Mouse (Mus musculus) neural tube, embryonic 14.5 days (tissue): ENCODE measurements around the gene Sptlc3. TPM values are rescaled to one million over a fixed set of nuclear protein-coding genes. Genes with fewer than 3 reads are reported as not detected.

ENCODE experiments used
- ATAC-seq: fragments of 200-750 bp; cut with Nextera tagmentation; 2 replicates; pipeline ENCODE4 v1.8.0; 2017; ENCODE audit warnings: low read depth, mild to moderate bottlenecking, moderate TSS enrichment, moderate library complexity
- H3K27ac ChIP-seq: fragments of 300-500 bp; sonication (generic); 2 replicates; pipeline ENCODE4 v1.5.1; 2014; ENCODE audit warnings: low read depth, mild to moderate bottlenecking, control low read depth, low read length, moderate library complexity, mixed read lengths
- H3K27me3 ChIP-seq: fragments of 300-500 bp; sonication (generic); 2 replicates; pipeline ENCODE4 v1.6.1; 2014; ENCODE audit warnings: low read length; ENCODE audit not compliant: control insufficient read depth, insufficient read depth
- H3K36me3 ChIP-seq: fragments of 300-500 bp; sonication (generic); 2 replicates; pipeline ENCODE4 v1.6.1; 2014; ENCODE audit warnings: low read length, mixed read lengths; ENCODE audit not compliant: control insufficient read depth, insufficient read depth
- H3K4me1 ChIP-seq: fragments of 300-500 bp; sonication (generic); 2 replicates; pipeline ENCODE4 v1.6.1; 2014; ENCODE audit warnings: low read length; ENCODE audit not compliant: control insufficient read depth, insufficient read depth
- H3K4me2 ChIP-seq: fragments of 300-500 bp; sonication (generic); 2 replicates; pipeline ENCODE4 v1.6.1; 2014; ENCODE audit warnings: mild to moderate bottlenecking, low read depth, low read length, control low read depth
- H3K4me3 ChIP-seq: fragments of 300-500 bp; sonication (generic); 2 replicates; pipeline ENCODE4 v1.5.1; 2014; ENCODE audit warnings: low read depth, low read length, control low read depth, mixed read lengths
- H3K9ac ChIP-seq: fragments of 300-500 bp; sonication (generic); replicated peaks from 2 replicates; pipeline ENCODE4 v1.6.1; 2014; ENCODE audit warnings: low read depth, mild to moderate bottlenecking, control low read depth, low read length, mixed read lengths
- H3K9me3 ChIP-seq: fragments of 300-500 bp; sonication (generic); 2 replicates; pipeline ENCODE4 v1.6.1; 2016; ENCODE audit warnings: low read length; ENCODE audit not compliant: control insufficient read depth
- WGBS: fragments of 180-500 bp; shearing (Covaris S2); extraction: QIAGEN DNeasy Blood & Tissue Kit; methylation state at CpG from one replicate; pipeline ENCODE4 v1.1.7; 2014; 5-methylcytosine and 5-hydroxymethylcytosine counted together
- polyA plus RNA-seq: library from polyadenylated mRNA; unstranded; fragments of >200 nt; fragmentation: Nextera tagmentation; extraction: Ambion mirVana; gene quantifications from 2 replicates; pipeline ENCODE4 v1.2.1, GENCODE M21; 2014

The Sptlc3 gene
- polyA plus RNA-seq, 1 experiment from 2014 or later = 0.23 TPM

DNA sequence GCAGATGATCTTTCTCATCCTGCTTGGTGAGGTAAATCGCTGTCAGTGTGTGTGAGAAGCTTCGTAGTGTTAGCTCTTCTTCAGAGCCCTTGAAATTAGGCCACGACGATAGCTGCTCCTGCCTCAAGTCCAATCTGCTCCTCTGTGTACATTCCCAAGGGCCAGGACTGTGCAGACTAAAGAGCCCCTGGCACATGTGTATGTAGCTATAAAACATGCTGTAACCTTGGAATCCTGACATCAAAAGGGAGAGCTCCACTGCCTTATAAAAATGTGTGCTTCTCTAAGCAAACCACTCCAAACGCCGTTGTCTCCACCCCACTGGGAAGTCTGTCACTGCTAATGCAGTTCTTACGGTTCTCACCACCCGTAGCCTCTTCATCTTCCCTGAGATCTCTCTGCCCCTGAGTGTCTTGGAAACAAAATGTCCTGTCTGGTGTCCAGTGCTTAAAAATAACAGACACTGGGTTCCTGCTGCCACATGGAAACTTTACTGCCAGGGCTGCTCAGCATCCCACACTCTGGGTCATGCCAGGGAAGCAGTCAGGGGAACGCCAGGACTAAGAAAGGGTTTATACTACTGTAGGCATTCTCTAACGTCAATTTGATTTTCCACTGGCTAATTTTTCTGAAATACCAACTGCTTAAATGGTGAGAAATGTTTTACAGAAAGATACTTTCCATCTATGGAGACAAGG lies 118.8 kb downstream of the Sptlc3 start:
- H3K9ac ChIP-seq = no peak overlapping the region
- H3K4me1 ChIP-seq = peaks cover 16% of the 10 kb centered on the region; the same call in 1 of the 2 replicates
- H3K36me3 ChIP-seq = no peaks in the 10 kb centered on the region
- no peak overlapping the region for H3K4me3 ChIP-seq
- peak; percentile 56; the same call in 1 of the 2 replicates for ATAC-seq
- WGBS = 40% methylated on average over 10 of the region's 10 CpGs
- no peaks in the 10 kb centered on the region for H3K9me3 ChIP-seq
- no peak overlapping the region for H3K4me2 ChIP-seq
- no peak overlapping the region for H3K27ac ChIP-seq
- H3K27me3 ChIP-seq = no peaks in the 10 kb centered on the region

DNA sequence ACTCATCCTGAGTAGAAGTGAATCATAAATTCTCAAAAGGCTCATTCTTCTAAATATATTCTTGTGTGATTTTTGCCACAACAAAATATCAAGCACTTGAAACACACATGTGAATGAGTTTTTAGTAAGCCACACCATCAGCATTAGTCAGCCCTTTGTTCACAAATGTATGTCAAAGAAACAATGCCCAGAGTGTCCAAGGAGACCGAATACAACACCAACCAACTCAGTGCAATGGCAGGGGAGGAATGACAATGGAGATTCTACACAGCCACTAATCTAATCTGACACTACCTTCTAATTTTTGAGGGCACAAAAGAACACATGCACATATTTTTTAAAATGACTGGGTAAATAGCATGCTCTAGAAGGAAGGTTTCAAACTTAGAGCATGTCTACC lies 132.8 kb downstream of the Sptlc3 start:
- 64% methylated on average over 1 of the region's 1 CpGs for WGBS
- ATAC-seq = no peak

DNA sequence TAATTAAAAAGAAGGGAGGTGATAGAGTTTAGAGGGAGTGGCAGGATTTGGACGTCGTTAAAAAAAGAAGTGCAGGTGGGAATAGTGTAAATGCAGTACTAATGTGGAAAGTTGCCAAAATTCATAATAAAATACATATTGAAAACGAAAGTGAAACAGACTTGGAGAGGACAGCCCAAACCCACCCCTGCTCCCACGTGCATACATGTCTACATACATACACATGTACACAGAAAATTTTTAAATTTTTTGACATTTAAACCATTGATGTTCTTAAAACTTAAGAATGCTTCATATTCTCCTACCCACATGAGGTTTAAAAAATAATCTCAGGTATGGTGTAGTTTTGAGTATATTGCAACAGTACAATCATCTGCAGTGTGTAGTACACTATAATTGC lies 135.0 kb downstream of the Sptlc3 start:
- Histone ChIP-seq H3K27ac (no peak overlapping the region), H3K27me3 (no peaks in the 10 kb centered on the region), H3K9ac (no peak overlapping the region), H3K4me1 (no peaks in the 10 kb centered on the region), H3K36me3 (no peaks in the 10 kb centered on the region), H3K4me3 (no peak overlapping the region), H3K4me2 (no peak overlapping the region), H3K9me3 (no peaks in the 10 kb centered on the region)
- WGBS = 85% methylated on average over 4 of the region's 4 CpGs
- no peak for ATAC-seq

More for the DNA sequence above, 132.8 kb downstream of the Sptlc3 start:
- Histone ChIP-seq H3K4me1 (no peaks in the 10 kb centered on the region), H3K27me3 (no peaks in the 10 kb centered on the region), H3K9ac (no peak overlapping the region), H3K36me3 (no peaks in the 10 kb centered on the region), H3K4me2 (no peak overlapping the region), H3K4me3 (no peak overlapping the region), H3K27ac (no peak overlapping the region), H3K9me3 (no peaks in the 10 kb centered on the region)

DNA sequence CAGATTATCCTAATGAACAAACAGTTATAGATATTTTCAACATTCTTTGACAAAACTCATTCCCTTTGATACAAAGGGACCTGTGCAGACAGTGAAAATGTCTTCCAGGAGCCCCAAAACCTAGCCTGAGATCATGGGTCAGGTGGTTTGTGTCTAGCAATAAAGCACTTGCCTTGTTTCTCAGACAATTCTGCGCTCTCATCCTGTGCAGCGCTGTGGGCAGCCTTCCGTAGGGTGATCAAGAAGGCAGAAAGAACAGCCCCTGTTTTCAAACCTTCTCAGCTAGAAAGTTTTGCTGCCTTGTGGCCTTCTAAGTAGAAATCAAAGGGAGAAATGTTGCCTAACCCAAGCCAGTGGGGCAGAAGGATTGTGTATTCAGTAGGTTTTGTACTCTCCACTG lies 135.9 kb downstream of the Sptlc3 start:
- no peak overlapping the region for H3K4me3 ChIP-seq
- H3K4me1 ChIP-seq = no peaks in the 10 kb centered on the region
- H3K27ac ChIP-seq = no peak overlapping the region
- H3K4me2 ChIP-seq = no peak overlapping the region
- 77% methylated on average over 3 of the region's 3 CpGs for WGBS
- H3K27me3 ChIP-seq = no peaks in the 10 kb centered on the region
- no peak for ATAC-seq
- H3K9me3 ChIP-seq = no peaks in the 10 kb centered on the region
- no peaks in the 10 kb centered on the region for H3K36me3 ChIP-seq
- H3K9ac ChIP-seq = no peak overlapping the region

DNA sequence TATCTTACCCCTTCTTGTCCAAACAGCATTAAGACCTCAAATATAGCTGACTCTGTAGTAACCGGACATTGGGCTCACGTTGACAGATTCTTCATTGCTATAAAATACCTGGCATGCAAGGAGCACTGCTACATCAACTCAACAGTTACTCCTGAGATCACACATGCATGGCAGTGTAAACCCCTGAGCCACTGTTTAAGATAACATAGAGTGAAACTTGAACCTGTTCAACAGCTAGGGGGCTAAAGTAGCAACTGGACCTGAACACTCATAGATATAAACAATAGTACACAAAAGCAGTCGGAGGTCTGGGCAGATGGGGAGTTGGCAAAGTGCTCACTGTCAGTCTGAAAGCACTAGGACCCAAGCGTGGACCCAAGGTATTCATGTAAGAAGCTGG lies 140.8 kb downstream of the Sptlc3 start:
- Histone ChIP-seq H3K9ac (no peak overlapping the region), H3K27me3 (no peaks in the 10 kb centered on the region), H3K4me2 (no peak overlapping the region), H3K9me3 (no peaks in the 10 kb centered on the region), H3K4me1 (no peaks in the 10 kb centered on the region), H3K36me3 (no peaks in the 10 kb centered on the region), H3K4me3 (no peak overlapping the region), H3K27ac (no peak overlapping the region)
- no peak for ATAC-seq
- 86% methylated on average over 4 of the region's 4 CpGs for WGBS

DNA sequence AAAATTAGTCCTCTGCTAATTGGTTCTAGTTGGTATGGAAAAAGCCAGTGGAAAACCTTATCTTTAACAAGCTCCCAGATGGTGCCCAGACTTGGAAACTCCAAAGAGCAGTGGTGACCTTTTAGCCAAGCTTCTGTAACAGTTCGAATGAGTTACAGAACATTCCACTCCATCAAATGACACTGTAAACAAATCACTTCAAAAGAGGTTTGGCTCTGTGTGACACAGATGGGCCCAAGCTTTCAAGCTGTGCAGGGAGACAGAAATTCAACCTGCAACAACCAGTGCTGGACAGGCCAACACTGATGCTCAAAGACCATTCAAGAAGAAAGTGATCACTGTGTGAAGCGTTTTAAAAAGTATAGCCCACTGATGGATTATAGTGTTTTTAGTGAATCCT lies 144.1 kb downstream of the Sptlc3 start:
- Histone ChIP-seq H3K9ac (no peak overlapping the region), H3K27ac (no peak overlapping the region), H3K4me3 (no peak overlapping the region), H3K27me3 (no peaks in the 10 kb centered on the region), H3K4me1 (no peaks in the 10 kb centered on the region), H3K9me3 (no peaks in the 10 kb centered on the region), H3K4me2 (no peak overlapping the region), H3K36me3 (no peaks in the 10 kb centered on the region)
- no peak for ATAC-seq
- WGBS = 44% methylated on average over 2 of the region's 2 CpGs

DNA sequence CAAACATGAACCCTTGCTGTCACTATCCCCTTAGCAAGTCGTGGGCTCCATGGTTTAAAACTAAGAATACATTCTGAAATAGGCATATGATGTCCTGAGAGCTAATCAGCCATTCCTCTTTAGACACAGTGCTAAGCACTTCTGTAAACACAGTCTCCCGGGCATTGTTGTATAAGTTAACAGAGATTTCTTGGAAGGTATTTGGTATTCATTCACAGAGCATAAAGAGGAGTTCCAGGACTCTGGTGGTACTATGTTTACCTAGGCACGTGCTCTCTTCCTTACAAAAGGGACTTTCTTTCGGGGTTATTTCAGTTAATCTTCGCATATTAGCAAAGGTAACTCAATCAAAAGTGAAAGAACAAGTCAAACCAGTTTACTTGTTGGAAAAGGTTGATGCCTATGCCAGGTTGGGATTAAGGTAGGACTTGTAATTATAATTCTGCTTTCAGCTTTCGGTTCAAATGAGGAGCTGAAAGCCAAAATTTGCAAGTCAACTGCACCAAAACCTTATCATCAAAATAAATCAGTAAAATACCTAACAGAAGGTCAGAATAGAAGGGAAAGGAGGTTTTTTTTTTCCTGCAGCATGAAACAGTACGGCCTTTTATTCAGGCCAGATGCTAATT lies 148.2 kb downstream of the Sptlc3 start:
- H3K9ac ChIP-seq = no peak overlapping the region
- no peaks in the 10 kb centered on the region for H3K36me3 ChIP-seq
- H3K9me3 ChIP-seq = no peaks in the 10 kb centered on the region
- whole genome bisulfite sequencing = 67% methylated on average over 7 of the region's 7 CpGs
- H3K27me3 ChIP-seq = no peaks in the 10 kb centered on the region
- no peaks in the 10 kb centered on the region for H3K4me1 ChIP-seq
- no peak overlapping the region for H3K27ac ChIP-seq
- H3K4me3 ChIP-seq = no peak overlapping the region
- H3K4me2 ChIP-seq = no peak overlapping the region
- no peak for ATAC-seq

DNA sequence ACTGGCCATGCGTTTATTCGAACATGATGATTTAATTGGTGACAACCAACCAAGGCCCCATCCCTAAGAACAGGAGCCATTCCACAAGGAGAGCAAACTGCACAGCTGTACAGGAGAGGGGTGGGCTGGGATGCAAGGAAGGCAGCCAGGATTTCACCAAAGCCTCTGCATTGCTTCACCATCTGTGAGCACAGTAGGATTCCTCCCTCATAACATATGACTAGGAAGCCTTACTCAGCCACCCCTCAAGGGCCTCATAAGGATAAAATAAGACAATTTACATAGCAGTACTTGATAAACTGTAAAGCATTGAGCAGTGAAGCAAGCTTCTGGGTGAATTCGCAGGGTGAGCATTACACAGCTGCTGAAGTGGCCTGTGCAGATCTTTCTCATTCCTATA lies 155.8 kb downstream of the Sptlc3 start:
- ATAC-seq = peak; percentile 94
- no peak overlapping the region for H3K4me2 ChIP-seq
- WGBS = 56% methylated on average over 3 of the region's 3 CpGs
- H3K9me3 ChIP-seq = no peaks in the 10 kb centered on the region
- H3K36me3 ChIP-seq = no peaks in the 10 kb centered on the region
- H3K4me1 ChIP-seq = no peaks in the 10 kb centered on the region
- no peaks in the 10 kb centered on the region for H3K27me3 ChIP-seq
- peak overlapping the region; percentile 24; the same call in 1 of the 2 replicates for H3K27ac ChIP-seq
- H3K4me3 ChIP-seq = no peak overlapping the region
- H3K9ac ChIP-seq = no peak overlapping the region

DNA sequence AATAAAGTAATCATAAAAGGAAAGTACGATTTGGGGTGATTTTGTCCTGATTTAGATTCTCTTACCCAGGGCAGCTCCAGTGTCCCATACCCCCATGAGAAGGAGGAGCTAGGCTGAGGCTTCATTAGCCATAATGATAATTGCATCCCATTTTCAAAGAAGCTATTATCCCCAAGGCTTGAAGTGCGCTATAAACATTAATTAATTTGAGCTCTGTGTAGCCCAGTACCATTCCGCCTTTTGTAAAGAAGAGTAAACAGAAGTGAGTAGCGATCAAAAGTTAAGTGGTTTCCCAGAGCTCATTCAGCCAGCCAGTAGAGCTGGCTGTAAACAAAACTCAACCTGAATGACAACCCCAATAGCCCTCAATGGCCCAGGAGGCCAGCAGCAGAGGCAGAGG lies 163.0 kb downstream of the Sptlc3 start:
- Histone ChIP-seq H3K9me3 (no peaks in the 10 kb centered on the region), H3K27me3 (no peaks in the 10 kb centered on the region), H3K27ac (no peak overlapping the region), H3K9ac (no peak overlapping the region), H3K36me3 (no peaks in the 10 kb centered on the region), H3K4me2 (no peak overlapping the region), H3K4me1 (no peaks in the 10 kb centered on the region), H3K4me3 (no peak overlapping the region)
- 14% methylated on average over 4 of the region's 4 CpGs for WGBS
- ATAC-seq = peak; percentile 87; the same call in 1 of the 2 replicates
